Mouse (Mus musculus) CD4-positive, CD25-positive, alpha-beta regulatory T cell, adult 4 months (primary cell): ENCODE measurements around the gene Fbxo34. TPM values are rescaled to one million over a fixed set of nuclear protein-coding genes. Genes with fewer than 3 reads are reported as not detected.
A peak's percentile ranks its signal among the peaks of the same experiment; 100 is the strongest.
"Not testable (repeated sequence)": the region's sequence is repeated elsewhere in the genome, so short reads cannot be mapped to it uniquely, and the experiment has no call there.

Experiments used
- ATAC-seq: one replicate; pipeline ENCODE4 v1.8.0; 2017
- polyA plus RNA-seq, 2 experiments: library from polyadenylated mRNA; unstranded; fragments of 100-300 nt; shearing (Covaris generic); gene quantifications; one replicate each; pipeline ENCODE4 v1.2.1; 2017

Gene Fbxo34
- polyA plus RNA-seq, 2 experiments from 2014 or later: 9.5 to 16.1 TPM

- peak; percentile 81 for ATAC-seq
These were observed 68.4 kb downstream of the Fbxo34 start for GRCm38 (mm10) chr14:47518619-47519018.

- ATAC-seq: no peak
These were observed 70.7 kb downstream of the Fbxo34 start for GRCm38 (mm10) chr14:47520751-47521449.

DNA sequence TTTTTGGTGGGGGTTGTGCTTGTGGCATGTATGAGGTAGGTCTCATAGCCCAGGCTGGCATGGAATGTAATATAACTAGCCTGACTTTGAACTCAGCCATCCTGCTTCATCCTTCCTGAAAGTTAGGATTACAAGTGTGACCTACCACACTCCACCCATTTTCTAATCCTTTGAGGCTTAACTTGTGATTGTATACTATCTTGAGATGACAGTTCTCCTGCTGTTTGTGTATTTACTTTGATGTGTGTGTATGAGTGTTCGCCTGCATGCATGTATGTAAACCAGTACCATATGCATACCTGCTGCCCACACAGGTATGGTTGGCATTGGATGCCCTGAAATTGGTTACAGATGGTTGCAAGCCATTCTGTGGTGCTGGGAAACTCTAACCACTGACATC lies 71.4 kb downstream of the Fbxo34 start:
- ATAC-seq: no peak

DNA sequence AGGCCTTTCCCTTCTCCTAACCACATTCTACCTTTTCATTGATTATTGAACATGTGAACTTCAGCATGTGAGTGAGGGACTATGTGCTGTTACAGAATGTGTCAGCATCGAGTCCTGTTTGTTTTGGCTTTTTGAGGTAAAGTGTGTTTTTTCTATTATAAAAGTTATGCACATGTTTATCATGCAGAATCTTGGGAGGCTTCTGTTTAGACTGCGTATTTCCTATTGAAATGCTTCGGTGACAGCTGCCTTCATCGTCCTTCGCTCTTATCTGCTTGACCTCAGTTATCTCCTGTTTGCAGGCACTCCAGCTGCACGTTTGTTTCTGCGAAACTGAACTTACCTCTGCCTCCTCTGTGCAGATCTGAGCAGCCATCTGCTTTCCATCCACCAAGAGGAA lies 72.1 kb downstream of the Fbxo34 start:
- no peak for ATAC-seq

DNA sequence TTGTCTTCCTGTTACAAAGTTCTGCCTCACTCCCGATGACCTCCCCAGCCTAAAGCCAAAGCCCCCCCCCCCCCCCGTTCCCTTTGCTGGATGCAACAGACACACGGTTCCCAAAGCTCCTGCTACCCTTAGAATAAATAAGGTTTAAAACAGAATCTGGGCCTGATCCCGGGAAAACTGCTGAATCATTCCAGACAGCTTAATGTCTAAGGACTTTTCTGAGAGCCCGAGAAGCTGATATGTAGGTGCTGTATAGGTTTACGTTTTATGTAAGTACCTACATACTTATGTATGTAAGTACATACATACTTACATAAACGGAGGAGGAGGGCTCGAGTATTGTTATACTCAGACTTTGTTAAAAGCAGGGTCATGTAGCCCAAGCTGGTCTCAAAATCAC lies 75.2 kb downstream of the Fbxo34 start:
- ATAC-seq: no peak

DNA sequence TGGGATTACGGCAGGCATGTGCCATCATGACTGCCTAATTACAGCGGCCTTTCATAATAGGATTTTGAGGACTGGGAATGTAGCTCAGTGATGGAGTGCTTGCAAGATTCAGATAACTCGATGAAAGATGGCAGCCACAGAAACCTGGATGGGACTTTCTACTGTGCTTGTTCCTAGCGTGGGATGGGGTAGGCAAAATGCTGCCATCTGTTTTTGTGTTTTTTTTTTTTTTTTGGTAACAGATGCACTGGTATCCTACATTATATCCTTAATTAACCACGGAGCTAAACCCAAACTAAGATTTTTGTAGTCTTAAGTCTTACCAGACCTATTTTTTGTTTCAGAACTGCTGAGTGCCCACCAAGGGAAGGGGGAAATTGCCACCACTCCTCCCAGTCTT lies 75.6 kb downstream of the Fbxo34 start:
- ATAC-seq: no peak

GRCm38 (mm10) chr14:47527833-47528232 lies 77.6 kb downstream of the Fbxo34 start:
- no peak for ATAC-seq

DNA sequence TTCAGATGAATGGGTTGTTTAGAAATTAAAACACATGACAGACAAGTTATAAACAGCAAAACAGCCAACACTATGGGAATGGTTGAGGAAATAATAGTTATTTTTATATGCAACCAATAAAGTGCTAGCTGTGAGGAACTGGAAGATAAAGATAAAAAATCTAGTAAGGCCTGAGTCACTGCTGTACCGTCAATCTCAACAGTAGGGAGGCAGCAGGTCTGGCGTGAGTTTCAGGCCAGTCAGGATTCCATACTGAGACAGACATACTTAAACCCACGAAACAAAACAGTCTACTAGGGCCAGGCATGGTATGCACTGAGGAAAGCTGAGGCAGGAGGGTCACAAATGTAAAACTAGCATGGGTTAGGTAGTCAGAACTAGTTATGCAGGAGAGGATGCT lies 78.1 kb downstream of the Fbxo34 start:
- no peak for ATAC-seq

DNA sequence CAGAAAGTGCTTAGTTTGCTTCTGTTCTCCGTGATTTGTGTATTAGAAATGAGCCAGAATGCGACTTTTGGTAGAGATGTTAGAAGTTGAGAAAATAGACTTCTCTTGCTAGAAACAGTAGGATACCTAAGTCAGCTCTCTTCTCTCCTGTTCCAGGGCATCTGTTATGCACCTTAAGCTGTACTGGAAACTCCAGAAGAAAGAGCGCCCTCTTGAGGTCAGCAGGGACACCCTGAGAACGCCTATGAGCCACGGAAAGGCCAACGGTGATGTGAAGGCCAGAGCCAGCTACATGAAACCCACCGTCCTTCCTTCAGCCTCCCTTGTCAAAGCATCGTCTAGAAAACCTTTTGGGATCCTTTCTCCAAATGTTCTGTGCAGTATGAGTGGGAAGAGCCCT lies 78.8 kb downstream of the Fbxo34 start:
- peak; percentile 65 for ATAC-seq

GRCm38 (mm10) chr14:47529592-47529991 lies 79.4 kb downstream of the Fbxo34 start:
- not testable (repeated sequence) for ATAC-seq

DNA sequence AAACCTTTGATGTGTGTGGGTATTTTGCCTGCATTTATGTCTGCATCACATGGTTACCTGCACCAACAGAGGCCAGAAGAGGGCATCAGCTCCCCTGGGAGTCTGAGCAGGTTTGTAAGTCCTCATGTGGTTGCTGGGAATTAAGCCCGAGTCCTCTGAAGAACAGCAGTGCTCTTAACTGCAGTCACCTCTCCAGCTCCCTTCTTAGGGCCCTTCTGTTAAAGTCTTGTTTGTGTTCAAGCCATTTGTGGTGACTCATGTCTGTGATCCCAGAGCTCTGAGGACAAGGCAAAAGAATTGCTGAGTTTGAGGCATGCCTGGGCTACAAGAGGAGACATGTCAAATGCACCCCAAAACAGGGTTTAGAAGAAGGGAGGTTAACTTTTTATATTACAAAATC lies 82.3 kb downstream of the Fbxo34 start:
- no peak for ATAC-seq

DNA sequence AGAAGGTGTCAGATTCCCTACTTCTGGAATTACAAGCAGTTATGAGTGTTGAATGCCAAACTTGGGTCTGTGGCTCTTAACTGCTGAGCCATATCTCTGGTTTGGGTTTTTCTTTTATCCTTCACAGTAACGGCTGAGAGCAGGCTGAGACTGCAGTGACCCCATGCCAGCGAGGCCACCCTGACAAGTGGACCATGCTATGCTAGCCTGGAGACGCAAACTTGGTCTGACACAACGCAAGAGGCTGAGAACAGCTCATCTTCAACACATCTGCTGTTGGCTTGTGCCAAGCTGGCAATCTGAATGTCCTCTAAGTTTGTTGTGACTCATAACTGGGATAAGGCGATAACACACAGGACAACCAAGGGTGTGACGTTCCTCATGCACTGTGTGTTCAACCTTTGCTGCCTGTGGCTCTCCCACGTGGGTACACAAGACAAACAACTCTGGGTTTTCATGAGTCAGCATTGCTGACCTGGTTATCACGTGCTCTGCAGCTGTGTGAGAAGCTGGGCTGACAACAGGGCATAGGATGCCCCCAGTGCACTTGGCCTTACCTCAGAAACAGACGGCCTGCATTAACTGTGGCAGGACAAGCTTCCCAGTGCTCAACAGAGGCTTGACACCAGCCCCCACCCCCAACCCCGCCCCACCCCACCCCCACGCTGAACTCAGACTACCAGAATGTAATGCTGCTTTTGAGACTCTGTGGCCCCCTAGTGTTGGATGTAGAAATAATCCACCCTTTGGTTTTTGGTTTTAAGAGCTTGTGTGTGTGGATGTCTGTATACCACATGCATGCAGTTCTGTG lies 83.3 kb downstream of the Fbxo34 start:
- ATAC-seq: peak; percentile 71

DNA sequence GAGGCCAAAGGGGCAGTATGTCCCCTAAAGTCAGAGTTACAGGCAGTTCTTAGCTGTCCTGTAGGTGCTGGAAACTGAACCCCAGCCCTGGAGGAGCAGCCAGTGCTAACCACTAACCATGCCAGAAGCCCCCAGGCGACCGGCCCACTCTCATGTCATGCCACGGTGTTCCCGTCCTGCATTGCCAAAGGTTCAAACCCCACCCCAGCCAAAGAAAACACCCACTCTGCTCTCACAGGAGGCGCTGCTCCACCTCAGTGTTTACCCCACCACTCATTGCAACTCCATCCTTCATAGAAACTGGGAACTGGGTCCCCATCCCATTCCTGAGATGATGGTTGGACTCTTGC lies 83.9 kb downstream of the Fbxo34 start:
- ATAC-seq: no peak

DNA sequence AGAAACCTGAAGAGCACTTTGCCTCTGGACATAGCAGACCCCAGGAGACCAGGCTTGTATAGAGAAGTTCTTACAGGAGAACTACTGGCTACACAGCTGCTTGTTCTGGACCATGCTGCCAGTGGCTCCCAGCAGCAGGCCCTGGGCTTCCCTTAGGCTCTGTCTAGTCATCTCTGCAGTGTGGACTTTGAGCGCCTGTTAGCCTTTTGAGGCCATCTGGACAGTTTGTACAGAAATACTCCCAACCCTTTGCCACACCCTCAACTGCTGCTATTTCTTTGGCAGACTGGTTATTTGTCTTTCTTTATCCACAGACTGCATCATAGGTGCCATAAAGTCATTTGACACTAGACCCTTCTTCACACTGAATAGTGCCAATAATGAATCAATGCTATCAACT lies 84.9 kb downstream of the Fbxo34 start:
- no peak for ATAC-seq

GRCm38 (mm10) chr14:47541325-47541948 lies 91.2 kb downstream of the Fbxo34 start:
- peak; percentile 87 for ATAC-seq

DNA sequence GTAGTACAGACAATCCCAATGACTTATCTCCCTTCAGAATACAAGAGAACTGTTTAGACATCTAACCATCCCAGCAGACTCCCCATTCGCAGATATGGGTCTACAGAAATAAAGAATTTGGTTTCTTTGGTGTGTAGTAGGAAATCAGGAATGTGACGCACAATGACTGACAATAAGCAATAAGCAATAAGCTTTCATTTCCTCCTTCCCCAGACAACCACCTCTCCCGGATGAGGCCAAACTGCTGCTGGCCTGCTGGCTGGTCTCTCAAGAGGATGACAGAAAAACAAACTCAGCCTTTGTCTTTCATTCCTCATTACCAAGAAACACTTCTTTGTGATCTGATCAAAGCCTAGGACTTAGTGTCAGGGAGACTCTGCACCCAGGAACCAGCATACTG lies 92.1 kb downstream of the Fbxo34 start:
- ATAC-seq: no peak

DNA sequence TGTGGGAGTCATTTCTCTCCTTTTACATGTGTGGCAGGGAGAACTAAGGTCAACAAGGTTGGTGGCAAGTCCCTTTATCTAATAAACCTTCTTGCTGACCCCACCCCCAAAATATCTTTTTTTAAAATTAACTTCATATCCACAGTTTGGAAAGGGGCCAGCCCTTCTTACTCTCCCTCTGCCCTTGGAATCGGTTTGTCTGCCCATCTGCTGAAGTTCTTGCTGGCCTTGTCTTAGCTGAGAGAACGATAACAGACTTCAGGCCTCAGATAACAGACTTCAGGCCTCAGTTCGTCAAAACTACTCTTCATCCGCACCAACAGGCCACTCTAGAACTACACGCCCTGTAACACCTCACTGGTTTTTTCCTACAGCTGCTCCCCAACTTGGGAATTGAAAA lies 94.1 kb downstream of the Fbxo34 start:
- ATAC-seq: no peak

- ATAC-seq: no peak
These were observed 94.7 kb downstream of the Fbxo34 start for GRCm38 (mm10) chr14:47544877-47545276.

GRCm38 (mm10) chr14:47551668-47552067 lies 101.4 kb downstream of the Fbxo34 start:
- no peak for ATAC-seq

DNA sequence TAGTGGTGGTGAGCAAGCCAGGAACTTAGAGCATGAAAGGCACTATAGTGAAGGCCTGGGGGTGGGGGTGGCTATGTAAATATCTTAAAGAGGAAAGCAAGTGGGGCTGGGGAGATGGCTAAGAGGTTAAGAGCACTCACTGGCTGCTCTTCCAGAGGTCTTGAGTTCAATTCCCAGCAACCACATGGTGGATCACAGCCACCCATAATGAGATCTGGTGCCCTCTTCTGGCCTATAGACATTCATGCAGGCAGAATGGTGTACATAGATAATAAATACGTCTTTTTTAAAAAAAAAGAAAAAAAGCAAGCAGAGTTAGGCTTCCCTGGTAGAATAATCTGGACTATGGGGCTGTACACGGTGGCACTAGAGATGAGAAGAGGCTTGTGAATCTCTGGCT lies 103.2 kb downstream of the Fbxo34 start:
- ATAC-seq: no peak

DNA sequence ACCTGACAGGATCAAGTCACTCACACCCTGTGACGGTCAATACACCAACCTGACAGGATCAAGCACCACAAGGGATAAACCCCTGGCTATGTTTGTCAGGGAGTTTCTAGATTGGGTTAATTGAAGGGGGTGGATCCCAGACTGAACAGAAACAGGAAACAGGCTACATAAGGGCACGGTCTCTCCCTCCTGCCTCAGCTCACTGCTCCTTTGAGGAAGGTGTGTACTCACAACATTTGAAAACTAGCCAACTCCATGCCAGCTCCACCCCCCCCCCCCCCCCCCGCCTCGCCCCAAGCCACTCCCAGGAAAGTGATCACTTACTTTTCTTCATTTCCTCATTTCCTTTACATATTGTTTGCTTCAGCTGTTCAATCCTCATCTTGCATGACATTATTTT lies 104.0 kb downstream of the Fbxo34 start:
- ATAC-seq: no peak

DNA sequence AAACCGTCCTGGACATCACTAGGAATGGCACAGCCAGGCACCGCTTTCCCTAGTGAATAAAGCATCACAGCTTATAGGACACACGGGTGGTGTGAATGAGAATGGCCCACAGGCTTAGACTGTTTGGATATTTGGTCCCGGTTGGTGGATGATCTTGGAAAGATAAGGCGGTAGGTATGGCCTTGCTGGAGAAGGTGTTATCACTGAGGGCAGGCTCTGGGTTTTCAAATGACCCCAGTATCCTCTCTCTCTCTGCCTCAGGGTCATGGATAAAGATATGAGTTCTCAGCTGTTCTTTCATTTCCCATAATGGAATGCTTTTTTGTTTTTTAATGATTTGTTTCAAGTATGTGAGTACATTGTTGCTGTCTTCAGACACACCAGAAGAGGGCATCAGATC lies 105.0 kb downstream of the Fbxo34 start:
- no peak for ATAC-seq

DNA sequence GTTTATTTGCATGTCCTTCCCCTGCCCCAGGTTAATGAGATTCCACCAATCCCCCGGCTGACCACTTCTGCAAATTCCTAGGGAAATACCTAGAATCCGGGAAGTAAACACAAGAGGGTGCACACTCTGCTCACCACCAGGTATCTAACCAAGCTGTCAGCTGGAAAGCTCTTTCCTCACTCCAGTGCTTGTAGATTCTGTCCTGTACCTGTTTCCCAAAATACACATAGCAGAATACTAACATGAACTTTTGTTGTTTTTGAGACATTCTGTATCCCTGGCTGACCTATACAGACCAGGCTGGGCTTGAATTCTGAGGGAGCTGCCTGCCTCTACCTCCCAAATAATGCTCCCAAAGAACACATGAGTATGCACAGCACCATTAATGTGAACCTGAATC lies 110.5 kb downstream of the Fbxo34 start:
- no peak for ATAC-seq

DNA sequence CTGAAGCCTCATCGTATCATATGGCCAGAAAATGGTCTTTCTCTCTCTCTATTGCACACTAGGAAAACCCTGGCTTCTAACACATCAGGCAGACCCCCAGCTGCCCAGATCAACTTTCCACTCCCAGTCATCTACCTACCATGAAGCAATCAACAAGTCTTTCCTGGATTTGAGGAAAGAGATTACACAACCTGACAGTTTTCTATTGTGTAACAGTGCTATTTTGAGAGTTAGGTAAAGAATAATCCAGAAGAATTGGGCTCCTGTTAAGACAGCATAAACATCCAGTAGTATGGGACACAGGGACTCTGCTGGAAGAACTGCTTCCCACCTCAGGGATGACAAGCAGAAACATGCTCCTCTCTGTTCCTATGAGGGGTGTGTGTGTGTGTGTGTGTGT lies 112.3 kb downstream of the Fbxo34 start:
- ATAC-seq: no peak
